Mouse (Mus musculus) liver, embryonic 14.5 days (tissue): ENCODE results near the gene Camp.

Experiments
- CTCF ChIP-seq: IDR thresholded peaks from 2 replicates; pipeline ENCODE4 v1.5.1; 2016; ENCODE audit warnings: antibody characterized with exemption, low read depth, control low read depth
- EP300 ChIP-seq: IDR thresholded peaks from 2 replicates; pipeline ENCODE4 v1.6.1; 2016; ENCODE audit warnings: antibody characterized with exemption, low read depth

GRCm38 (mm10) chr9:109877666-109878065 is 28.2 kb upstream of the Camp start:
- TF ChIP-seq CTCF (peak; percentile 39; the same call in 1 of the 2 replicates), EP300 (no peak)
